Mouse (Mus musculus): ENCODE measurements around the gene Ggt1.

Gene Ggt1

GRCm38 (mm10) chr10:75551175-75551574 lies 10.2 kb upstream of the Ggt1 start:
- no peak for DNase-seq

- DNase-seq, result no peak
These were observed 9.3 kb upstream of the Ggt1 start for GRCm38 (mm10) chr10:75552106-75552505.

DNA sequence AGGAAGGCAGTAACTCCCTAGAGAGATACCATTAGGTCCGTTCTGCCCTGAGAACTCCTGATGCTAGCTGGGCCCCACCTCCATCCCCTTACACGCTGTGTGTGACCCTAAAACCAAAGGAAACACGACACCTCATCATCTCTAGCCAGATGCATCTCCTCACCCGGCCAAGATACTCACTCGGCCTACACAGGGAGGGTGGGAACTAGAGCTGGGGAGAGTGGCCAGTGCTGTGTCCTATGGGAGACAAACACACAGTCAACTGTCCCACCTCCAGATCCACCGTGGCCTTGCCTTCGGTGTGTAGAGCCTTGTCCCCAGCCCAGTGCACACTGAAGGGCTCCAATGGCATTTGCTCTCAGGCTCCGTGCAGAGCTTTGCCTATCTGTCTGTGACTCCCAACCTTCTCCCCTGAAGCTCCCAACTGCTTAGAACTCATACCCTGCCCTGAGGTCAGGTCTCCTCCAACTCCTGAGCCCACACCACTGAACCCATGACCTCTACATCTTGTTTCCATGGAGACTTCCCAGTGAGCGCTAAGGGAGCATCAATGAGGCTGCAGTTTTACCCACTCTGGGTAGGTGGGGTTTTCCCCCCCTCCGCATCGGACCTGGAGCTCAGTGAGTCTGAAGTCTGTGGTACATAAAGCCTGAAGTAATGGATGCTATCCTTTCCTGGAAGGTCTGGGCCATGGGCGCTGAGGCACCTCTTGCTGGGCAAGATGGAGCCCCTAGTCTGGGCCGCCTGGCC lies 8.5 kb upstream of the Ggt1 start:
- DNase-seq, result no peak

- no peak for DNase-seq
These were observed 7.3 kb upstream of the Ggt1 start for GRCm38 (mm10) chr10:75554090-75554489.

DNA sequence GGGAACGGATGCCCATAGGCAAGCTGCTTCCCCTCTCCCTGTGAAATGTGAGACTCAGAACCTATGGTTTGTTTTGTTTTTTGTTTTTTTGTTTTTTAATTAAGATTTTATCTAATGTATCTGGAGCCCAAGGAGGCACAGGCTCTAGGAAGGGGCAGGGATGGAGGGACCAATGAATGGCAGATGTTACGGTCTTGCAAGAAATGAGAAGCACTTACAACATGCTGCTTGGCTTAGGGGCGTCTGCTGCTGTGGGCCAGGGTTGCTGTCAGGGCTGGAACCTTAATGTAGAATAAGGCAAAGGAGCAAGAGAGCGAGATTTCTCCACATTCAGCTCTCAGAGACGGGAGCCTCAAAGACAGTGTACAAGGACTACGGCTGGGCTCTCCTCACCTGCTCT lies 5.8 kb upstream of the Ggt1 start:
- no peak for DNase-seq

GRCm38 (mm10) chr10:75556026-75556425 lies 5.4 kb upstream of the Ggt1 start:
- peak in 1 of 2 experiments; percentile 54 for DNase-seq

GRCm38 (mm10) chr10:75558515-75558914 lies 2.9 kb upstream of the Ggt1 start:
- DNase-seq, result peak in 1 of 2 experiments; percentile 40

- no peak for DNase-seq
These were observed 2.2 kb upstream of the Ggt1 start for GRCm38 (mm10) chr10:75559041-75559675.

DNA sequence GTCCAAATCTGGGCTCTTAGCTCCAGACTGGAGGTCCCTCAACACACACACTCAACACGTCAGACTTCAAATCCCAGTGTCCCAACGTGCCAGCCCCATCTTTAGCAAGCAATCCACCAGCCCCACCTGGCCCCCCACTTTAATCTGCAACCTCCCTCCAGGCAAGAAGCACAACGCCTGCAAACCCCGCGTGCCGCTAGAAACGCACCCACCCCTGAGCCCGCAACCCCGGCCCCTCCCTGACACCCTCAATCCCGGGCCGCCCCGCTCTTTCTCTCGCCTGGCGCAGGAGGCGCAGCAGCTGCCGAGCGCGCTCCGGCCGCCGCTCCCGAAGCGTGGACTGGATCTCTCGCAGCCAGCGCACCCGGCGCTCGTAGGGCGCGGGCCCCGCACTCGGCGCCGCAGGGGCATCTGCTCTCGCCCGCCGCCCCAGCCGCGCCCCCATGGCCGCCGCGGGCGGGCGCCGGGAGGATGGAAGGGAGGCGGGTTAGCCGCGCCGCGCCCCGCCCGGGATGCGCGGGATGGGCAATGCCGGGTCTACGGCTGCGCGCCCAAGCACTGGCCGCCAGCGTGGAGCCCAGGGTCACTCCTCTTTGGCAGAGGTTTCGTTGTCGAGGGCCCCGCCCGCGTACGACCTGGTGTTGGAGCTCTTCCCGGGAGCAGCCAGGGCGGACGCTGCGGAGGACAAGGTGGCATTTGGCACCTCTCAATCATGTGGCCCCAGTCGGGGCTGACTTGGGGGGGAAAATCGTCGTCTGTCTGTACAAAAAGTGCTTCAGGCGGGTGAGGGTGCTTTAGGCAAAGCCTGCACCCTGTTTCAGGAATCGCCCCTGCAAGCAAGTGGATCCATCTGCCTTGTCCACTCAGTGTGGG lies 1.5 kb upstream of the Ggt1 start, which contains the start of gene Lrrc75b:
Gene Lrrc75b (minus strand): TSS at position 655 of the 873 bp plus-strand sequence.
- peak; percentile 56 to 73 for DNase-seq

GRCm38 (mm10) chr10:75560549-75560899 lies 880 bp upstream of the Ggt1 start:
- no peak for DNase-seq

DNA sequence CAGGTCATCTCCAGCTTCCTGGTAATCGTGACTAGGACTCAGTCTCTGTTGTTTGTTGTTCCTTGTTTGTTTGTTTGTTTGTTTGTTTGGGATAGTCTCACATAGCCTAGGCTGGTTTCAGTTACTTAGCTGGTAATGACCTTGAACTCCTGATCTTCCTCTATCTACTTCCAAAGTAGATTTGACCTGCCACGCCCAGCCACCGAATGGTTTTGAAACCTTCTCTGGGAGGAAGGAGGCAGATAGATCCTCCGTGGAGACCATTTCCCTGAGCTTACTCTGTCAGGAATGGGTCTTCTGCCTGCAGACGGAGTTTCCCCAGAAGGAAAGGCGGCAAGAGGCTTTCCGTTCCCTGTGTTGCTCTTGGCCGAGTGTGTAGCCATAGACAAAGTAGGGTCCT lies 1.2 kb downstream of the Ggt1 start:
- no peak for DNase-seq

- no peak for DNase-seq
These were observed 3.4 kb downstream of the Ggt1 start for GRCm38 (mm10) chr10:75564687-75565265.

DNA sequence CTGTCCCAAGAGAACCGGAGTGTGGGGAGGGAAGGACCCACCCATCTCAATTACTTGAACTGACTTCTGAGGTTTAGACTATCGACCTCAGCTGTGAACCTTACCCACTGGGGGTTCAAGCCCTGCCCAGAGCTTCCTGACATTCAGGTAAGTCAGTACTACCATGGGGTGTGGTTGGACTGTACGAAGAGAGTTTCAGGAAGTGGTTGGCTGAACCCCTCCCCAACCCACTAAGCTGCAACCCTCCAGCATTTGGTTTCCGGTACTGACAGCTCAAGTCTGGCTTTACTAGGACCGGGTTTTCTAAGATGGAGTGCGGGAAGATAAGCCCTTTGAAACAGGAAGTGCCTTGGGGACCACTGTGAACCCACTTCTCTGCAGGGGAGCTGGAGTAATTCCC lies 4.0 kb downstream of the Ggt1 start:
- DNase-seq, result peak in 1 of 2 experiments; percentile 34

DNA sequence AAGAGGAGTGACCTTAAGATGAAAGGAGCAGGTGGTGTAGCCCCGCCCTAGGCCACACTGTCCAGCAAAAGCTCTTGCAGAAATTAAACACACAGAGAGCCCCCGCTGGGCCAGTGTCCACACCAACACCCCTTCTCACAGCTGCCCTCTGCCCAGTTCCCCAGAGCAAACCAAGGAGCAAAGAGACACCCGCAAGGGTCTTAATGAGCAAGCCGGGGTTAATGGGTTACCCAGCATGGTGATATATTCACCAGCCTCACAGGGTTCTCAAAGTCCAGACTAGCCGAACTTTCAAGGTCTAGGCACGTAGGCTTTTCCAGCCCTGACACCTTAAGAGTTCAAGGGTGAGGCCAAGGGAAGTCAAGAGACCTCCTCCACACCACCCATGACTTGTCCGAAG lies 4.5 kb downstream of the Ggt1 start:
- DNase-seq, result peak; percentile 75 to 85

DNA sequence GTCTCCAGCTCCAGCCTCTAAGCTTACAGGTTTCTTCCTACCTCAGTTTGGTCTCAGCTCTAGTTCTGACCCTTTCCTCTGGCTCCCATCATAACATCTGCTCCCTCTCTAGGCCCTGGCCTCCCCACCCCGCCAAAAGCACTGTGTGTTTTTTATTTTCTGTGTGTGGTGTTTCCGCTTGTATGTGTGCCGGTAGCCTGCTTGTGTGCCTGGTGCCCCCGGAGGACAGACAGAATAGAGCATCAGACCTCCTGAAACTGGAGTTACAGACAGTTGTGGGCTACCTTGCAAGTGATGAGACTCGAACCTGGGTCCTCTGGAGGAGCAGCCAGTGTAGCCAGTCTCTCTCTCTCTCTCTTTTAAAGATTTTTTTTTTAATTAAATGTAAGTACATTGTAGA lies 4.9 kb downstream of the Ggt1 start:
- peak in 1 of 2 experiments; percentile 60 for DNase-seq

DNA sequence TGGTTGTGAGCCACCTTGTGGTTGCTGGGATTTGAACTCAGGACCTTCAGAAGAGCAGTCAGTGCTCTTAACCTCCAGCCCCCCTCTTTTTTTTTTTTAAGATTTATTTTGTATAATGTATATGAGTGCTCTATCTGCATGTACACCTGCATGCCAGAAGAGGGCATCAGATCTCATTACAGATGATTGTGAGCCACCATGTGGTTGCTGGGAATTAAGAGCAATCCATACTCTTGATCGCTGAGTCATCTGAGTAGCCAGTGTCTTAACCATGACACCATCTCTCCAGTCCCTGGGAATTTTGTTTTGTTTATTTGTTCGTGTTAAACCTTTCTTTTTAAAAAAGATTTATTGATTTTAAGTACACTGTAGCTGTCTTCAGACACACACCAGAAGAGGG lies 5.4 kb downstream of the Ggt1 start:
- DNase-seq, result peak in 1 of 2 experiments; percentile 3

DNA sequence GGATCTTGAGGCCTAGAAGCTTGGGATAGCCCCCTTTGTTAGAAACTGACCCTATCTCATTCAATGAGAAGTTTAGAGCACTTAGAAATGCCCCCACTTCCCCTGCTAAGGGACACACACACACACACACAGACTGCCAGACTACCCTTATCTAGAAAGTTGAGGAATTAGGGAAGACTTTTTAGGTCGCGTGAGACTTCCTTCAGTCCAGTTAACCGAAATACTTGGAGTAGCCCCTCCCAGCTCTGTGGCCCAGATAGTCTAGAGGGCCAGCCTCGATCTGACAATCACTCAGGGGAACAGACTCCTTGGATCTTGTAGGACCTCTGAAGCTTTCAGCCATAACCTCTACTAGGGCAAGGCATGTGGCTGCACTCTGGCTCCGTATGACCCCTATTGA lies 6.6 kb downstream of the Ggt1 start:
- no peak for DNase-seq

DNA sequence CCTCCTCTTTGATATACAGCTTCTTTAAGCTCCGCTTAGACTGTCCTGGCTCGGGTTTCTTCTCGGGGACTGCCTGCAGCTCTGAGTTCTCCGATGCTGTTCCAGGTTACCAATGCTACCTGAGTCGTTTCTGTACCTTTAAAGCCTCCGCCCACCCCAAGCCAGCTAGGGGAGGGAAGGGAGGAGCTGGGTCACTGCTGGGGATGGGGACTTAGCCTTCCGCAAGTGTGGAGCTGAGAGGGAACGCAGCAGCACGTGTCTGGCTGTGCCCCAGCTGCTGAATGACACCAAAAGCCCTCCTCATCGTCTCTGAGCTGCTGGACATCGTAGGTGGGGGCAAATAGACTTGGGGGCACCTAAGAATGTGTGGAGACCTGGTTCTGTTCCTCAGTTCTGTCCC lies 7.0 kb downstream of the Ggt1 start:
- DNase-seq, result peak; percentile 53 to 69

DNA sequence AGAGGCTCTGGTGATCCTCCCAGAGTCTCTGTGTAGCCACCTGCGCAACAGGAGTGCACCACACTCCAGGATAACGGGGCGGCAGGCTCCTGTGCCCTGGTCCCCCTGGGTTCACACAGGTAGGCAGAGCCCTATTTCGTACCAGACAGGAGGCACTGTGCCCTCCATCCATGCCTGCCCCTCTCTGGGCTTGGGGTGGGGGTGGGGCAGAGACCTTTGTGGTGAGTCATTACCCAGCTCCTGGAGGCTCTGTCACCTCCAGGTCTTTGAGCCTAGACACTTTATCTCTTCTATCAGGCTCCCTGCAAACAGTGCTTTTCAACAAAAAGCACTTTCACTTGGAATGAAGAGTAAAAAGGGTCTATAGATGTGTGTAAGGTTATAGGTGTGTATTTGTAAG lies 7.4 kb downstream of the Ggt1 start:
- DNase-seq, result peak; percentile 49 to 63

DNA sequence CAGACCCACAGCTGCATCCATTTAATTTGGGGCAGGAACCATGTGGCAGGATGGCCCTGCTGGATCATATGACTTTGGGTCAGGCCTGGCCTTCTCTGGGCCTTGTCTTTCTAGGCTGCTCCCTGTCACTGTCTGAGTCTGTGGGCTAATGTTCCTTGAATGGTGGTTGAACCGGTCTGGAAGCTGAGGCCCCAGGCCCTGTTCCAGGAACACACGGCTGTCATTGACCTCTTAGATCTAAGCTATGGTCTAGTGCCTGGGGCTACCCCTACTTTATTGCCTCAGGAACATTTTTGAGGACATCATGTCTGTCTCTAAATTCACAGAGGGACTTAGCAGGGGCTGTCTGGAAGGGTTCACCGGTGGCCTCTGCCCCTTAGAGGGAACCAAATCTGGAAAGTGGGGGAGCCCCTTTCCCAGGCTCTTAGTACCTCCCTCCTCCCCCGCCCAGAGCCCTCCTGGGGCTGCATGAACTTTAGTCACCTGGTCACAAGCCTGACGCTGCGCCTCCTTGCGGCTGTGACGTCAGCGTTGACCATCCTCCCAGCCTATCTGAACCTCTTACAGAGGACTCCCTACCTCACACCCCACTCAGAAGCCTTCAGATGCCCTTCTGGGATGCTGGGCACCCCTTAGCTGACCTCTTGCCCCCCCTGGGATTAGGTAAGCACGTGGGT lies 9.7 kb downstream of the Ggt1 start:
- DNase-seq, result peak; percentile 51 to 71

DNA sequence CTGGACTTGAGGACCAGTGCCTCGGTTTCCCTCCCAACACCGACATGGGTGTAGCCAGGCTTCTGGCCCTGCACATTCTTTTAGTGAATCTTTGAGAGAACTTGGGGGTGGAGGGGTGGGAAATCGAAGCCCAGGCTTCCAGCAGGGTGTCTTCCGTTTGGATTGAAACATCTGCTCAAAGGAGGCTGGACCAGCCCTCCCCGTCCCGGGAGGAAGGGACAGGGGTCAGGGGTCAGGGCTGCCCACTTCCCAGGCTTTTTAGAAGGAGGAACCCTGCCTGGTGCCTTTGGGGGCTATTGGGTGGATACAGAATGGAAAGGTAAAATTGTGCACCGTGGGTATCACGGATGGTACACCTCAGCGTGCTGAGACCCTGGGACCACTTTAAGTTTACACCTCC lies 10.5 kb downstream of the Ggt1 start:
- no peak for DNase-seq

GRCm38 (mm10) chr10:75573181-75573580 lies 11.8 kb downstream of the Ggt1 start:
- peak; percentile 45 to 71 for DNase-seq

- no peak for DNase-seq
These were observed 12.6 kb downstream of the Ggt1 start for GRCm38 (mm10) chr10:75573965-75574364.

Data from kidney, postnatal 4 days (tissue).